Mouse (Mus musculus) G1E (cell line): ENCODE data around the gene Aig1. TPM values are rescaled to one million over a fixed set of nuclear protein-coding genes. Genes with fewer than 3 reads are reported as not detected.

ENCODE experiments used
- ATAC-seq: 2 replicates; pipeline ENCODE4 v1.8.0; 2016; ENCODE audit warnings: mild to moderate bottlenecking; ENCODE audit not compliant: insufficient number of reproducible peaks, poor library complexity, low FRiP score, severe bottlenecking; ENCODE audit errors: extremely low read depth
- DNase-seq: peaks from one replicate; pipeline ENCODE4 v3.0.0; 2012; ENCODE audit warnings: low spot score
- H3K27me3 ChIP-seq: 2 replicates; pipeline ENCODE4 v1.6.1; 2012; ENCODE audit warnings: mild to moderate bottlenecking, low read length, inconsistent platforms; ENCODE audit not compliant: insufficient read depth
- H3K36me3 ChIP-seq: replicated peaks from 2 replicates; pipeline ENCODE3; 2012; ENCODE audit warnings: mild to moderate bottlenecking, inconsistent platforms
- H3K4me1 ChIP-seq: 2 replicates; pipeline ENCODE4 v1.6.1; 2012; ENCODE audit warnings: low read depth, low read length, inconsistent platforms, mixed read lengths; ENCODE audit not compliant: insufficient read depth
- H3K4me3 ChIP-seq: 2 replicates; pipeline ENCODE4 v1.5.1; 2012; ENCODE audit warnings: low read depth, mild to moderate bottlenecking, inconsistent platforms, low read length, moderate library complexity, mixed read lengths
- H3K9me3 ChIP-seq: replicated peaks from 2 replicates; pipeline ENCODE4 v1.6.1; 2012; ENCODE audit warnings: inconsistent platforms
- CTCF ChIP-seq: IDR thresholded peaks from 2 replicates; pipeline ENCODE4 v1.5.1; 2012; ENCODE audit warnings: low read depth, low read length, inconsistent platforms, mixed read lengths
- GATA1 ChIP-seq: IDR thresholded peaks from 2 replicates; pipeline ENCODE4 v1.6.1; 2012; ENCODE audit warnings: borderline replicate concordance, low read length, inconsistent platforms, mixed read lengths
- GATA2 ChIP-seq: IDR thresholded peaks from 2 replicates; pipeline ENCODE4 v1.6.1; 2012; ENCODE audit warnings: low read depth, low read length, inconsistent platforms, borderline replicate concordance
- POLR2AphosphoS5 ChIP-seq: IDR thresholded peaks from 2 replicates; pipeline ENCODE4 v1.6.1; 2012; ENCODE audit warnings: low read depth, low read length, inconsistent platforms; ENCODE audit not compliant: insufficient replicate concordance
- TAL1 ChIP-seq: conservative IDR thresholded peaks from 2 replicates; pipeline ENCODE4 v1.6.1; 2012; ENCODE audit warnings: low read depth, low read length, inconsistent platforms, mixed read lengths
- polyA plus RNA-seq: library from polyadenylated mRNA; stranded (reverse); fragments of >175 nt; gene quantifications from 2 replicates; pipeline ENCODE4 v1.2.3, GENCODE M21; 2012
- total RNA-seq, 2 experiments: library from RNA; stranded (forward) in 1 of 2; stranded (reverse) in 1 of 2; fragments of 200-1000 nt in 1 of 2; fragments of >200 nt in 1 of 2; fragmentation: Nextera tagmentation in 1 of 2; gene quantifications; 2 replicates each; pipeline ENCODE4 v1.2.3; 2014 to 2017

Gene Aig1
- total and polyA plus RNA-seq, 3 experiments, result 0.27 TPM; not detected in 2

DNA sequence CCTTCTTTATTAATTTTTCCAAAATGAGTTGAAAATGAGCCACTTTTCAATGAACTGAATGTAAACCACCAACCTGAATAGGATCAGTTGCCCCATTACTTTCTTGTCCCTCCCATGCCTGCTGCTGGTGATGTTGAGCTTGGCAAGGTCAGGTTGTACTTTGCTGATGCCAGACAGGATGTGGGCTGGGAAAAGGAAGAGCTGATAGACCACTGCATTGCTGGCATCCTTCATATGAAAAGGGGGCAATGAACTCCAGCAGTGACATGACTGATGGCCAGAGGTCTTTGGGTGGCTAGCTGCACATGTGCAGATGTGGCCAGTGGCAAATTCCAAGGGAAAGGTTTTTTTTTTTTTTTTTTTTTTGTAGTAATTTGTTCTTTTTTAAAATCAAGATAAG, 172.5 kb downstream of the Aig1 start:
- Histone ChIP-seq H3K4me1 (no peaks in the 10 kb centered on the region), H3K9me3 (no peaks in the 10 kb centered on the region), H3K4me3 (no peak overlapping the region), H3K27me3 (no peaks in the 10 kb centered on the region), H3K36me3 (no peaks in the 10 kb centered on the region)
- no peak for DNase-seq
- TF ChIP-seq POLR2AphosphoS5, result no peak
- TF ChIP-seq CTCF, result no peak
- ATAC-seq, result no peak

DNA sequence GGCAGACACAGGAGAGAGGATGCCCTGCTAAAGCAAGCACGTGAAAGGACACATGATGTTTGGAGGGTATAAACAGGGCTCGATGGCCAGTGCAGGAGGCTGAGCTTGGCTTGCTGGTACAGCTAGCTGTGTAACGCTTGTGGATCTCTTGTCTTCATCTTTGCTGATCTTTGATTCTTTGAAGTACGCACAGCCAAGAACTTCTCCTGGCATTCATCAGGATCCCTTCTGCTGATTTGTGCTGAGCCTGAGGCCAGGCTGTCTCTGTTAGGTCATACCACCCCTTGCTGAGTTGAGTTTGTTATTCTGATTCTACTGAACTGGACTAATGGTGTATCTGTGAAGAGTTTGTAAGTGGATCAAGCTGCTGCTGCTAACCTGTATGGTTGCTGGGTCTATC, 175.5 kb downstream of the Aig1 start:
- no peak for DNase-seq
- no peaks in the 10 kb centered on the region for H3K9me3 ChIP-seq
- no peak overlapping the region for H3K4me3 ChIP-seq
- no peaks in the 10 kb centered on the region for H3K27me3 ChIP-seq
- no peaks in the 10 kb centered on the region for H3K4me1 ChIP-seq
- ATAC-seq, result no peak
- no peaks in the 10 kb centered on the region for H3K36me3 ChIP-seq
- TF ChIP-seq CTCF, result no peak
- TF ChIP-seq GATA1, result no peak
- no peak for TF ChIP-seq POLR2AphosphoS5
- TF ChIP-seq GATA2, result no peak
- no peak for TF ChIP-seq TAL1

DNA sequence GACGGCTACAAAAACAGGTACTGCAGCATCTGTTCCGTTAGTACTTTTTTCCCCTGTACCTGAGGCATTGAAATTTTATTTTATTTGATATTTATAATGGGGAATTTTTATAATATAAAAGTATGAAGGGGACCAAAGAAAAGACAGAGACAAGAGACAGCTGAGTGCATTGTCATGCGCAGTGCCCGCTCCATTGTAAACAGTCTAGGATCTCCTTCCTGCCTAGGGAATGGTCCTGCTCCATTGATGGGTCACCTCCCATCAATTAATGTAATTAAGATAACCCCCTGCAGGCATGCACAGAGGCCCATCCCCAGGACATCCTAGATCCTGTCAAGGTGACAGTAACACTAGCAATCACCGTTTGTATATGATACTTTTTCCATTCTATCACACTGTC, 178.0 kb downstream of the Aig1 start:
- H3K4me1 ChIP-seq, result no peaks in the 10 kb centered on the region
- no peaks in the 10 kb centered on the region for H3K27me3 ChIP-seq
- DNase-seq, result no peak
- H3K4me3 ChIP-seq, result no peak overlapping the region
- no peak for ATAC-seq
- H3K36me3 ChIP-seq, result no peaks in the 10 kb centered on the region
- no peaks in the 10 kb centered on the region for H3K9me3 ChIP-seq
- TF ChIP-seq POLR2AphosphoS5 (no peak), GATA1 (no peak), TAL1 (no peak), GATA2 (no peak), CTCF (no peak)

DNA sequence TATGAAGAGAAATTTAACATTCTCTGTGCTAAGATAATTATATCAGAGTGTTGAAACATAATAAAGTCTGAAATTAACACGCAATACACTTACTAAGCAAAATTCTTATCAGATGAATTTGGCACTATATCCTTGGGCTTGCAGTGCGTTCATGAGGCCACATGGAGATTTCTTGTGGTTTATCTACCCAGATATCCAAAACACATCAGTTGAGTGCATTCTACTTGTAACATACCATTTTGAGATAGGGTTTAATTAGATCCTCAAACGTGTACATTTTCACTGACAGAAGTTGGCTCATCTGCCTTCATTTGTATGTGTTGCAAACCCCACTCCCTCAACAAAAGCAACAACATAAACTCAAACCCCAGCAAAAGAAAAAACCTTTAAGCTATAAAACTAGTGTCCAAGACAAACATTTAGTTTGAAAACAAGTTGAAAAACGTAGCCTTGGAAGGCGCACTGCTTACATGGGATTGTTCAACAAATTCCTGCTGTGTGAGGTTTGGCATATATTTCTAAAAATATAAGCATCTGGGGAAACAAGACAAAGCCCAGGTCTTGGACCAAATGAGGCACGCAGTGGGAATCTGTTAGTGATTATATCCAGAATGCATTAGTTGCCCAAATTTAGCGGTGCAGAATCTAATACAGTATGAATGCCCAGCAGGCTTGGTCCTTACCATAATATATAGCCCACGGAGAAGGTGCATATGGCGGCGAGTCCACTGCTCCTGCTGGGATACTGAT, 178.8 kb downstream of the Aig1 start:
- Histone ChIP-seq H3K4me1 (no peaks in the 10 kb centered on the region), H3K36me3 (no peaks in the 10 kb centered on the region), H3K4me3 (no peak overlapping the region), H3K27me3 (no peaks in the 10 kb centered on the region), H3K9me3 (no peaks in the 10 kb centered on the region)
- no peak for DNase-seq
- TF ChIP-seq GATA1 (no peak), CTCF (no peak), TAL1 (no peak), GATA2 (no peak), POLR2AphosphoS5 (no peak)
- ATAC-seq, result no peak

DNA sequence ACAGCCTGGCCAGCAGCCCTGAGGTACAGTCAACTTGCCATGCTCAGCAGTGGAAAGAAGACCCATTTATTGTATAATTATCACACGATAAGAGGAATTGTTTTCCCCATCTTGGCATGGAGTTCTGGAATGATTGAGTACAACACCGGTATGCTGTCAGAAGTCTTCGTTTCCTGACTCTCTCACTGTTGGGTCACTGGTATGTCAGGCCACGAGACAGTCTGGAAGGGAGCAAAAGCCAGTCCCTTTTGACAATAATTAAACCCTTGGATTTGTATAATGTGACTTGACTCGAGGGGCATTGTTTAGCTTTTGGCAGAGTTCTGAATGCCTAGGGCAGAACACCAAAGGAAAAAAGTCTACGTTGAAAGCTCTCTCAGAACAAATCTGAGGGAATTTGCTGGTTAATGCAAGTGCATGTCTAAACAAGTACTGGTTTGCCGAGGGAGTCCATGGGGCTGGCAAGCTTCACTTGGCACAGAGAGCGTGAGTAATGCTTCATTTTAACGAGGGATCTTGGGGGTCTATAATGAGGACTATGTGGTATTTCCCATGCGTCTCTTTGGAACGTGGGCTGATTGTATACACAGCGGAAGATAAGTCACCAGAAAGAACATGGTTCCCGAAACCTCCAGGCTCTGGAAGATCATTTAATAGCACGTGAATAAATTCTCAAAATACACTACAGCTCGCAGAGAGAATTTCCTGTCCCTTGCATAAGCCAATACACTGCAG, 180.2 kb downstream of the Aig1 start:
- H3K36me3 ChIP-seq, result no peaks in the 10 kb centered on the region
- H3K4me1 ChIP-seq, result no peaks in the 10 kb centered on the region
- no peaks in the 10 kb centered on the region for H3K27me3 ChIP-seq
- no peaks in the 10 kb centered on the region for H3K9me3 ChIP-seq
- TF ChIP-seq GATA1, result no peak
- no peak for TF ChIP-seq CTCF
- TF ChIP-seq GATA2, result no peak
- no peak for TF ChIP-seq POLR2AphosphoS5
- no peak for TF ChIP-seq TAL1
- no peak for ATAC-seq
- no peak overlapping the region for H3K4me3 ChIP-seq
- no peak for DNase-seq

DNA sequence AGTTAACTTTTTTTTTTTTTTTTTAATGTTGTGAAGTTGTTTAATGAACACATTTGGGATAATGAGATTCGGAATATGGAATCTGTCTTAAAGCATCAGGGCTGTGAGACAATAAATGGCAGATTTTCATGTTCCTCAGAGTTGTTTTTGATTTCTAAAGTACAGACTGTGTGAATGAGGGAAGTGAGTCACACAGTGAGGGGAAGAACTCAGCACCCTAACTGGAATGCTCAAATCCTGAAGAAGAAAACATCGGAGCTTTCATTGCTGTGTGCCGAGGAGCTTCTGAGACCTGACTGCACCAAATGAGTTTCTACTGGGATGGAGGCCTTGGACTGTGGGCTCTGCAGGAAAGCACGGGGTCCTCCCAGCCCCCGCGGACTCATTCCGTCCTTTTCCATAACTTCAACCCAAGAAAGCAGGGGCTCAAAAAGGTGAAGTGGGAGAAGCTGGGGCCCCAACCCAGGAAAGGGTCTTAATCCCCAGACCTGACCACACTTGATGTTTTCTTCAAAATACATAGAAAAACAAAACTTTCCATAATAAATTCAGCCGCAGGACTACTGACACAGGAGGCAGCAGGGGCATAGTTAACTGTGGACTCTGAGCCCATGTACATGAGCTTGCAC, 181.5 kb downstream of the Aig1 start:
- H3K9me3 ChIP-seq, result no peaks in the 10 kb centered on the region
- ATAC-seq, result no peak
- TF ChIP-seq TAL1 (no peak), GATA1 (no peak), GATA2 (no peak), POLR2AphosphoS5 (no peak), CTCF (no peak)
- no peak overlapping the region for H3K4me3 ChIP-seq
- no peaks in the 10 kb centered on the region for H3K27me3 ChIP-seq
- no peaks in the 10 kb centered on the region for H3K4me1 ChIP-seq
- DNase-seq, result no peak
- no peaks in the 10 kb centered on the region for H3K36me3 ChIP-seq
